Mouse (Mus musculus) ES-Bruce4 (cell line): ENCODE measurements around the gene Syne1.

Experiments
- CTCF ChIP-seq: IDR thresholded peaks from one replicate; pipeline ENCODE4 v1.8.1; 2011; ENCODE audit warnings: low read depth, low read length
- POLR2A ChIP-seq: IDR thresholded peaks from one replicate; pipeline ENCODE4 v1.8.1; 2011; ENCODE audit warnings: low read length; ENCODE audit not compliant: insufficient read depth

DNA sequence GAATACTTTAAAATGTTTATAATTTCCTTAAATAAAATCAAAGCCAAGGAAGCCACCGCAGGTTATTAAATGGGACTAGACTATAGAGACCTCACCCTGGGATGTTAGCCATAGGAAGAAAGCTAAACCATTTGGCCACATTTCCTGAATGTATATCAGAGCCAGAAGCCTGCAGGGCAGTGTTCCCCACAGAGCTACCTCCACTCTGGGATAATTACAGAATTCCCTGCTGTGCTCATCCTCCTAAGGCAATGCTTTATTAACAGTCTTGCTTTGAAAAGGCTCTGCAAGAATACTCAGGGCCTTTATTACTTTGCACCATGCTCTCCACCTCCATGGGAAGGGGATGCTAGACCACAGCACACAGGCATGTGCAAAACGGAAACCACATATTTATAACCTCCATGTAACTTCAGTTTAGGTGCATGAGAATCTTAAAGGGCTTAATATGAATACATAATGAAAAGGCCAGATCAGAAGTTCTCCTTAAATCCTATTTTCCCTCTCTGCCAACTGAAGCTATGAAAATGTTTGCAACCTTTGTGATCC is 111.4 kb downstream of the Syne1 start:
- no peak for TF ChIP-seq CTCF
- TF ChIP-seq POLR2A: no peak
